Mouse (Mus musculus): ENCODE data around the gene Tspan32.

The Tspan32 gene

DNA sequence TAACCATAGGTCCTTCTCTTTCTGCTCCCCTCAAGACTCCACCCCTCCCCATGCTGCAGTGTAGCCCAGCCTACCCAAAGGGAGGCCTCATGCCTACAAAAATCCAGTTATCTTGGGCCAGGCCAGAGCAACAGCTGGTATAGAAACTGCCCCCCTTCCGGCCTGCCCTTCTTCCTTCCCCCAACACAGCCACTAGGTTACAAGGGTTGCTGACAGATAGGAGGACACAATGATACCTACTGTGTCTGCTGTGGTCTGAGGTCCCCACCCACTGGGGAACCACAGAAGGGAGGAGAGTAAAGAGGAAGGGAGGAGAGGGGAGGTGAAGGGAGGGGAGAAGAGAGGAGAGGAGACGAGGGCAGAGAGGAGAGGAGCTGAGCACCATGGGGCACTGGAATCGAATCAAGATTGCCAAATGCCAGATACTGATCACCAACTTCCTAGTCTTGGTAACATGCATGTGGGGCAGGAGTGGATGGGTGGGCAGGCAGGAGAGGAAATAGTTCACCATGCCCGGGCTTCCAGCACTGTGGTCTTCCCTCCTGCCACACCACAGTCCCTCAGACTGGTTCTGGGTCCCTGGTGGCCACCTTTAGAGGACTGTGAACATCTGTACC lies at the start of gene Tspan32:
TSS of gene Tspan32 (plus strand) at position 320 of the 617 bp plus-strand sequence.
- no peak for DNase-seq

DNA sequence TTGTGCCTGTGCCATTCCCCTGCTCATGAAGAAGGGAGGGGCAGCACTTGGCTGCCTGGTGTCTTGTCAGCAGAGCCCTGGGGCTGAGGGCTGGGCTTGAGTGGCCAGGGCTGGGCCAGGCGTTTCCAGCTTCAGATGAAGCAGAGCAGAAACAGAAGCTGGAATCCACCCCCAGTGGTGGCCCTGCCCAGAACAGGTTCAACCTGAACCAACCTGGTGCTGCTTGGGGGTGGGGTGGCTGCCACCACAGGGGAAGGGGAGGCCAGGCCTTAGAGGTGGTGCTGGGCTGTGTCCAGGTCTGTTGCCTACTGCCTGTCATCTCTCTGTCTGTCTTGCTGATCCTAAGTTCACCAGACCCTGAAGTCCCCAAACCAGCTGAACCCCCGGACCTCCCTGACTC lies 48.8 kb upstream of the Tspan32 start:
- no peak for DNase-seq

DNA sequence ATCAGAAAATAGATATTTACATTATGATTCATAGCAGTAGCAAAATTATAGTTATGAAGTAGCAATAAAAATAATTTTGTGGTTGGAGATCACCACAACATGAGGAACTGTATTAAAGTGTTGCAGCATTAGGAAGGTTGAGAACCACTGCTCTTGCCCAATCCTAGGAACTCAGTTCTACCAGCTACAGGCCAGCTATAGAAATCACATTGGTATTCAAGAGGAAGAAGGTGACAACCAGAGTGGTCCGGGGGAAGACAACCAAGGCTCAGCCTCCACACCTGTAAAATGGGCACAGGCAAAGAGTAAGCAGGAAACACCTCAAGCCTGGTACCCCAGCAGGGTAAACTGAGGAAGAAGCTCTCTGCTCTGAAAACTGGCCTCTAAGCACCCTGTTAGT lies 46.0 kb upstream of the Tspan32 start:
- no peak for DNase-seq

DNA sequence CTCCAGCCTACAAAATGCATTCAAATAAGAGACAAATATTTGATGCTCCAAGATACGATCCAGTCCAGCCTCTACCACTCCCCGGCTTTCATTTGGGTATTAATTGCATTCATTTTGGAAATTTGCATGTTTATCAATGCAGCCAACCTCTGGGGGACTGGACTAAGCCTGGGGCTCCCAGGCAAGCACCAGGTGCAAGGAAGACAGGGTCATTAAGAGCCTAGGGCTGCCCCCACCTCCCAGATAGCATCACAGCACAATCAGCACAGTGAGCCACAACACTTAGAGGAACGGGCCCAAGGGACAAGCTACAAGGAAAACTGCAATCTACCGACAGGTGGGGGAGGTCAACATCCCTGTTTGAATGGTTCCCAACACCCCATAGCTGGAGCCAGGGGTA lies 45.1 kb upstream of the Tspan32 start:
- DNase-seq, result no peak

DNA sequence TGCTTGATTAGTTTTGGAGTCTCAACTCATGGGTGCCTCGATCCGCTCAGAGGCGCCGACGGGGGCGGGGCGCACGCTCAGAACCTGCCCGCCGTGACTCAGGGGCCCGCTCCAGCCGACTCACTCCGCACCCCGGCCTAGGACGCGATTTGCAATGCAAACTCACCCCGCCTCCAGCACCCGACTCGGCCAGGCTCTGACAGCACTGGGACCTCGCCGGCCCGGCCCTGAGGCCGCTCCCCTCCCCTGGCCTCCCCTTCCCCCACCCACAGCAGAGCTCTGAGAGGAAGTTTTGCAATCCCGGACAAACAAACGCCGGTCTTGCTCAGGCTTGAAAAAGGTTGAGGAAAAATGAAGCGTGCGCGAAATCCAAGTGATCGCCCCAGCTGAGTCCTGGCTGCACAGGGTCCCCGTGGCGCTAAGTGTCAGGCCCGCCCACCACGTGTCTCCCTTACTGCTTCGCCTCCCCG lies 37.4 kb upstream of the Tspan32 start:
- DNase-seq, result no peak

DNA sequence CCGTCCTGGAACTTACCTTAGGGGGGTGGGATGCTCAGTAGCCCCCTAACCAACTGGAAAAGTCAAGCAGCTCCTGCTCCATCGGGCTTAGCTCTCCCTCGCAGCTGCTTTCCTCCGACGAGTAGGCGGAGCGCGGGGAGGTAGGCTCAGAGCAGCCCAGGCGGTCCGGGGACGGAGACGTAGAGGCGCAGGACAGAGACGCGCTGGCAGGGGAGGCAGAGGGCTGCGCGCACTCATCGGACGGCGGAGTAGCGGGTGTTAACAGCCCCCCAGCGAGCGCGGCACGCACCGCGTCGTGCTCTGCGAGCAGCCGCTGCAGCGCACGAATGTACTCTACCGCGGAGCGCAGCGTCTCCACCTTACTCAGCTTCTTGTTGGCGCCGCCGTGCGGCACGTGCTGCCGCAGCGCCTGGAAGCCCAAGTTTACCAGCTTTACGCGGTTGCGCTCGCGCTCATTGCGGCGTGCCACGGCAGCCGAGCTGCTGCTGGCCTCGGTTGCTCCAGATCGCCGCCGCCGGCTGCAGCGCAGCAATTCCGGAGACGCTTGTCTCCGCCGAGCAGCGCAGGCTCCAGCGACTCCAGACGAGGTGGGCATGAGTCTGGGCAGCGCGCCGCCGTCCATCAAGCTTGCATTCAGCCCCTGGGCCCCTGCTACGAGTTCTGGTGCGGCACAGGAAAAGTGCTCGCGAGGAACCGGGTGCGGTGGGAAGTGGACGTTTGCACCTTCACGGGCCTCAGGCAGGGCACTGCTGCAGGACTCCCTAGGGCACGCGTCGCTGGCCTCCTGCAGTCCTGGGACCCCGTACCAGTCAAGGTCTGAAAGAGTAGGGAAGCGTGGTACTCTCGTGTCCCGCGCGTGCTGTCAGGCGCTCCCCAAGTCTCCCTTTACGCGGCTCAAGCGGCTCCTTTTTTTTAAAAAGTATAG lies 36.7 kb upstream of the Tspan32 start:
- no peak for DNase-seq

DNA sequence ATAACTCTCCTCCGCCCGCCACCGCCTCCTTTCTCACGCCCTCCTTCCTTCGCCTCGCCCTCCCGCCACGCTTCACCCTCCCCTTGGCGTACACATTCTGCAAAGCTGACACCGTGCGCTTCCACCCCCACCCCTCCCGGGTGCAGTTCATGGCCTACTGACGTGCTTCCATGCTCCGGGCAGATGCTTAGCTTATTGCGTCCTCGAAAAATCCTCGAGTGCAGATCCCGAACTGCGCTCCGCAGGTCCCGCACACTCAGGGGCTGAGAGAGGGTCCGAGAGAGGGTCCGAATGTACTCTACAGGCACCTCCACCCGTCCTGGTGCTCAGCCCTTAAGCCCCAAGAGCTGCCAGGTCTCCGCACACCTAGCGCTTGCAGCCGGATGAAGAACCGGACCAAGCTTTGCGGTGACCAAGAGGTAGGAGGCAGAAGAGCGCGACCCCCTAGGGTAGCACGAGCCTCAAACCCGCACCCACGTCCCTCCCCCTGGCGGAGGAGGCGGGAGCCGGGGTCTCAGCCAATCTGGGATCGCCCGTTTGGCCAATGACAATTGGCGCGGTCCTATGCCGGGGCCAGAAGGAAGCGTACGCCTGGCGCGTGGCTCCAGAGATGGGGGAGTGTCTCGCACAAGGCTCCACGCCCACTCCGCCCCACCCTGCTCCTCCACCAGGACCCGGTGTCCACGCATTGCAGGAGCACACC lies 35.9 kb upstream of the Tspan32 start, which contains the start of gene Ascl2:
TSS of gene Ascl2 (minus strand) at position 456 of the 703 bp plus-strand sequence.
- DNase-seq, result no peak

DNA sequence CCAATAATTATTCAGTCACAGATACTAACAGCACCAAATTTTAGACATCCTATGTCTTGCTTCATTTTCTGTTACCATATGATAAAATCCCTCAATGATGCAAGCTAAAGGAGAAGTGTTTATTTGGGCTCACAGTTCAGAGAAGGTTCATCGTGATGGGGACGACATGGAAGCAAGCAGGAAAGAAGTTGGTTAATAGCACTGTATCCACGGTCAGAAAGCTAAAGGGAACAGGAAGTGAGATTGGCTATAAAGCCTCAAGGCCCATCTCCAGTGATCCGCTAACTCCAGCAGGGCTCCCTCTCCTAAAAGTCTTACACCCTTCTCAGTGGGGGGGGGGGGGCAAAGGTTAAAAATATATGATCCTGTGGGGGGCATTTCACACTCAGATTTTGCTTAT lies 22.9 kb upstream of the Tspan32 start:
- DNase-seq, result no peak

DNA sequence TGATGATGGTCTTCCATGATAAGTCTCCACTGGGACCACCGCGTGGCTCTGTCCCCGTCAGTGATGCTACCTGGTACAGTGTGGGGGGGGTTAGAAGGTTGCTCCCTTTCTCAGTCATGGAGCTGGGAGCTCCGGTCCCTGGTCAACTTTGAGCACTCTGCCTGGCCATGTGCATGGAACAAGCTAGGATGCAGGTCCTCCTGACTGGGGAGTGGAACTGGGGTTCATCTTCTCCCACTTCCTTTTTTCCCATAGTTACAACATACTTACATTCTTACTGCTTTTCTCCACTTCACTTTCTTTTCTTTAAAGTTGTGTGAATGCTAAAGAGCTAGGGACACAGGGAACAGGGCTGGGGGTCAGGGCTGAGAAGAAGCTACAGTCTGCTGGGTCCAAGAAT lies 19.7 kb upstream of the Tspan32 start:
- no peak for DNase-seq

DNA sequence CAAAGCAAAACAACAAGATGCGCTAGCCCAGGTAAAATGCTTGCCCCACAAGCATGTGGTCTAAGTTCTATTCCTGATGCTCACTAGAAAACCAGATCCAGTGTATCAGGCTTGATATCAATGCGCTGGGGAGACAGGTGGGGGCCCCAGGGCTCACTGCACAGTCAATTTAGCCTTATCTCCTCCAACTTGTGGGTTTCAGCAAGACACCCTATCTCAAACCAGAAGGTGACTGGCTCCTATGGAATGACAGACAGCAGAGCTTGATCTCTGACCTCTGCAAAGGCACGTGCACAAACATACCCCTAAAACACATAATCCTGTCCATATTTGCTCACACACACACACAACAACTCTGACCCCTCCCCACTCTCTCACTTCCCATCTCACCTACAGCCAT lies 17.1 kb upstream of the Tspan32 start:
- DNase-seq, result no peak

DNA sequence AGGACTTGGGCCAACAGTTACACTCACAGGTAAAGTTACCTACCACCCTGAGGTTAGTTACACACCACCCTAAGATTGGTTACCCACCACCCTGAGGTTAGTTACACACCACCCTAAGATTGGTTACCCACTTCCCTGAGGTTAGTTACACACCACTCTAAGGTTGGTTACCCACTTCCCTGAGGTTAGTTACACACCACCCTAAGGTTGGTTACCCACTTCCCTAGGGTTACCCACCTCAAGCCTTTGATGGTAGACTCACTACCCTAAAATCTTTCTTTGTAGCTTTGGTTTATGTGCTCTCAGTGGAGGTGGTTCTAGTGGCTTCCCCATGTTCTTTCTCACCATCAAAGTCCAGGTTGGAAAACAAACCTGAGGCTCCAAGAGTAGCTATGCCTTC lies 9.8 kb upstream of the Tspan32 start:
- DNase-seq, result no peak

DNA sequence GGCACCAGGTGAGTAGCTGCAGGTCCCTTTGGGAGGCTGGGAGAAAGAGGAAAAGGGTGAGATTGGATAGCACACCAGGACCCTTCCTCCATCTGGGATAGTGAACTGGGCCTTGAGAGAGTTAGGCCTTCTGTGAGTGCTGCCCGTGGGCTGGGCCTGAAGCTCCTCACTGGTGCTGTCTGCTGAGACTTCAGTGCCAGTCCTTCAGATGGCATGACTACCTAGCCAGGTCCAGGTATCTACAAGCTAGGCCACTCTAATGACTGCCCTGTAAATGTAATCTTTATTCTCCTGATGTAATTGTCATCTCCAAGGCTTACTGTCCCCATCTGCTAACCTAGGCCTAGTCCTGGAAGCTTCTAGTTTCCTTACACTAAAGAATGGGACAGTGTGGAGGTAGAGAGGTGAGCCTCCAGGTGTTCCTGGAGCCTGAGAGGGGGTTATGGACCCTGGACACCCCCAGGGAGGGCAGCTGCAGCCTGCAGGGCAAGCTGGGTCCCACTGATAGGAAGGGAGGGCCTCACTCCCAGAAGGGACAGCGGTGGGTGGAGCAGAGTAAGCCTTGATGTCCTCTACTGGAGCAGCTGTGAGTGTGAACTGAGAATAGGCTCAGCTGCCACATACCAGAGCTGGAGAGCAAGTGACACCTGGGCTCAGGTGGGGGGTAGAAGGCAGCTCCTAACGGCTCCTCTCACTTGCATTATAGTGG lies 9.1 kb upstream of the Tspan32 start:
- DNase-seq, result no peak

DNA sequence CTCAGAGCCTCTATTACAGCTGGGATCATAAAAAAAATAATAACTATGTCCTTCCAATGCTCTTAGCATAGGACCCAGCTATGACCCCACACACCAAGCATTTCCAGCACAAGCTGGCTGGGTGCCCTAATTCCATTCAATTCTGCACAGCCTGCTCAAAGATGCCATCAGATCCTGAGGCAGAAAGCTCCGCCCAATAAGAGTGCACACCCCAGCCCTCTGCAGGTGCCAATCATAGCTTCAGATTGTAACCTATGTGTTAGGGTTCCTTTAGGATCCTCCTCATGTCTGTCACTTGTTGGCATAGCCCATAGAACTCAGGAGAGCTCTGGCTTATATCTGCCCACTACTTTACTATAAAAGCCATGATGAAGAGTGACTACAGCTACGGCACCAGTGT lies 7.8 kb upstream of the Tspan32 start:
- no peak for DNase-seq

DNA sequence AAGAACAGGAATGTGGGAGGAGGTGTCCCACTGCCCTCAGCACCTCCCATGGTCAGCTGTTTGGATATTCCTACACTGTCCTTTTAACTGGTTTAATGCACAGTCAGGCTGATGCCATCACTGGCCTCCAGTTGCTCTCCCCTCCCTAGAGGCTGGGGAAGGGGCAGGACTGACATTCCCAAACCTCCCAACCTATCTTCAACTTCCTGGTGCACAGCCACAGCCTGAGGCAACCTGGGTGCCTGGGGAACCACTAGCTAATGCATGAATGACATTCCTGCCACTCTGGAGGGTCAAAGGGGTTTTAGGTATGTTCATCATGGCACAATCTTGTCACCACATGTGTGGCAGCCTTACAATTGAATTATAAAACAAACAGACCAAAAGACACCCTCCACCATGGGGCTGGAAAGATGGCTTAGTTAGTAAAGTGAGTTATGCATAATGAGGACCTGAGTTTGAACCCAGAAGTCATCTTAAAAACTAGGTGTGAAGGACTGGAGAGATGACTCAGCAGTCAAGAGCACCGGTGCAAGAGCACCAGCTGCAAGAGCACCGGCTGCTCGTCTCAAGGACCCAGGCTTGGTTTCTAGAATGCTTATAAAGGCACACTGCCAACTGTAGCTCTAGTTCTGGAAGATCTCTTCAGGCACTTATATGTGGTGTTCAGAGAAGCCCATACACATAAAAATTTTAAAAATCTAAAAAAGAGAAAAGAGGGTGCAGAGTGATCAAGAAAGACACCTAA lies 7.3 kb upstream of the Tspan32 start:
- no peak for DNase-seq

DNA sequence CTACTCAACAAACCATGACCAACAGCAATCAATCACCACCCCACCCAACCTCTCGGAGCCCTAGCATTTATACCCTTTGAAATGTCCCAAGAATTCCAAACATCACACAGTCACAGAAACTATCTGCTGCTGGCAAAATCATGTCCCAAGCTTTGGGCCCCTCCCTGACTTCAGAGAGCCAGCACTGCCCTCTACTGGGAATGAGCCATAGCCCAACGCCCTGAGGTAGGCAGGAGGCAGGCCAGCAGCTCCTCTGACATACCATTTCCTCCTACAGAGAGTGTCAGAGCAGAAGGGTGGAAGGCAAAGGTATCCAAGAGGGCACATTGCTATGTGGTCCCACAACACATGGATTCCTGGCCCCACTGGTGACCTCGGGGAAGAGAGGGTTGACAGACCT lies 2.2 kb upstream of the Tspan32 start:
- DNase-seq, result no peak

DNA sequence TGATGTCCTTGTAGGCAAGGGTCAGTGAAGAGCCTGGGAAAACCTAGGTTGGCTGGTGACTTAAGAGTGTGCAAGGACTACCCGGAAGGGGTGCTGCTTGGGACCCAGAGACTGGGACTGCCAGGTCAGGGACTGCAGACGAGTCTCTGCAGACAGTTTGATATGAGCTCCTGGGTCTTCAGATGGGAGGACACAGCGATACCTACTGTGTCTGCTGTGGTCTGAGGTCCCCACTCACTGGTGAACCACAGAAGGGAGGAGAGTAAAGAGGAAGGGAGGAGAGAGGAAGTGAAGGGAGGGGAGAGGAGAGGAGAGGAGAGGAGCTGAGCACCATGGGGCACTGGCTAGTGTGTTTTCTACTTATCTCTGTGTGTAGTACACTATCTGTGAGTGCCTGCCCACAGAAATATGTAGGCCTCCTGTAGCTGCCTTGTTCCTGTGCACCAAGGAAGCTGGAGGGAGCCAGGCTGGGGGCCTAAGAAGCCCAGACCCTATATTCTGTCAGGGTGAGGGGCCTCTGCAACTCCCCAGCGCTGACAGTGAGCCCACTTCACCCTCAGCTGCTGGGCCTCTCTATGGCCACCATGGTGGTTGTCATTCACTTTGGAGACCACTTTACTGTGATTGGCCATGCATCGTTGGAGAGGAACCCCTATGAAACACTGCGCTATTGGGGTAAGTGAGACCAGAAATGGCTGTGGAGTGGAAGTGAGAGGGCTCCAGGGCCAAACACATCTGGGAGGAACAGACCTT lies 674 bp downstream of the Tspan32 start:
- DNase-seq, result no peak

DNA sequence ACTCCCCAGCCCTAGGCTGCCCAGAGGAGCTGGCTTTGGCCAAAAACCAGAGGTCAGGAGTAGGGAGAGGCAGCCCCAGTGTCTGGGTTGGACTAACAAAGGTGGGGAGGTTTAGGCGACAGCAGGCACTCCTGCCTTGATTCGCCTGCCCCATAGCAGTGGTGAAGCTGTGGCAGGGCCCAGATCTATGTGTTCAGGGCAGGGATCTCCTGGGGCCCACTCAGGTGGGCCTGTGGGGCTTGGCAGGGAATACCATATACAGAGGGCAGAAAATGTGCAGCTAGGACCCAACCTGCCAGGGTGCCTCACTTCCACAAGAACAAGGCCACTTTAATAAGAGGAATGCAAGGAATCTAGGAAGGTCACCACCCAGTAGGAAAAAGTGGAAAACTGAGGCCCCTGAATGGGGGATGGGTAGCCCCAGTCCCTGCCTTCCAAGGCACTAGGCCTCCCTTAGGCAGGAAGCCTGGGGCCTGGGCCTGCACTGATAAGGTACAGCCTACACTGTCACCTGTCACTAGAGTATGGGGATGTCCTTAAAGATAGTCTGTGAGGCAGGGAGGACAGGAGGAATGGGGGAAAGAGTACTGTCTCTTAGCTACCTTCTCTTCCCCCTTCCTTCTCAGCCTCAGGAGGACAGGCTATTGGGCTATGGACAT lies 1.4 kb downstream of the Tspan32 start:
- DNase-seq, result no peak

DNA sequence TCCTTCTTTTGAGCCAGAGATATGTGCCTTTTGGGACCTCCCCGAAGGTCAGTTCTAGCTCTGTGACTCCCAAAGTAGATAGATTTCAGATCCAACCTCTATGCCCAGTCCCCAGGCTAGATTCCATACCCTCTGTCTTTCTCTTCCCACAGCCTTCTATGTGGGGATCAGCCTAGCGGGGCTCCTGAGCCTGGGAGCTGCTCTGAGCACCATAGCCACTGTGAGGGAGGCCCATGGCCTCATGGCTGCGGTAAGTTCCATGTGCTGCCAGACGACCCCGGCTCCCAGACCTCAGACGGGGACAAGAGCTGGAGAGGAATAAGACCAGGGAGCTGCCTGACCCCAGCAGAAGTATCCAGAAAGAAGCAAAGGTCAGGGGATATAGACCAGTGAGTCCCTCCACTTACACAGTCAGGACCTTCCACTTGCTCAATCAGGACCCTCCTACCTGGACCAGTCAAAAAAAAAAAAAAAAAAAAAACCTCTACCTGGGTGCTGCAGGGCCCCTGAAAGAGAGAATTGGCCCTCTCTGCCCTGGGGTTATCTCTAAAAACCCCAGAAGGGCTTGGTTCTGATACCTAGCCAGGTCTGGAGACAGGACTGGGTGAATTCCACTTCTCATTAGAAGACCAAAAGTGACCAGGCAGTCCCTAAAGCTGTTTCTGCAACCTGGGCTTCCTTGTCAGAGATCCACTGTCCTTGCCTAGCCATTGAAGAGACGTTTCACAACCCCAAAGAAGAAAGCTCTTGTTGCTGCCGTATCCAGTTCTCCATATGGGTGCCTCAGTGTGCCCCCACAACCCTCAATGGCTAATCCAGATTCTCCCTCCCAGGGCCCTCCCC lies 2.1 kb downstream of the Tspan32 start:
- no peak for DNase-seq

DNA sequence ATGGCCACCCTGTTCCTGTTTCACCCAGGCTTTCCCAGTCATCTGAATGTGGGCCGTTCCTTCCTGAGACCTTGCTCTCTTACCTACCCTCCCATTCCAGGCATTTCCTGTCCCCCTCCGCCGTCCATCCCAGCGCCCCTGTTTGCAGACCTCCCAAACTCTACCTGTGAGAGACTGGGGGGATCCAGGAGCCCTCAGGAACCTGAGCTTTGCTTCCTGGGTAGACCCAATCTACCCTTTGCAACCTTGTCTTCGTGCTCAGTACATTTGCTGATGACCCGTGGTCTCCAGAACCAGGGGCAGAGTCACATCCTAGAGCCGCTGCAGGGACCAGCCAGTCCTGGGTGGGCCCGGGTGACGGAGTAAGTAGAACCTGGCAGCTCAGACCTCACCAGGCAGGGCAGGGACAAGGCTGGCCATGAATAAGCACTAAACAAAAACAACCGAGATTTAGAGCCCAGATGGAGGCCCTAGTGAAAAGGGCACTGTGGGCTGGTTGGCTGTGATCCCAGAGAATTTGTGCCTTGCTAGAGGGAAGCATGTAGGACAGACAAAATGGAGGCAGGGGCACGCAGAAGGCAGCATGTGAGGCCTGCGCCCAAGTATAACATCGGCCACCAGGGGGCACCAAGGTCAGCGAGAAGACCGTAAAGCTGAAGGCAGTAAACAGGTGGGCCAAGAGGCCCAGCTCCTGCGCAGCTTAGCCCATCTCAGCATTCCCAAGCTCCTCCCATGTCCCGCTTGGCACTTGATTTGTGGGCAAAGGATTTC lies 2.9 kb downstream of the Tspan32 start:
- DNase-seq, result peak; percentile 78

All from cerebellum, adult 11-12 months (tissue).